Mouse (Mus musculus): Measurements from ENCODE around the gene Bnc2.

- no peak for TF ChIP-seq CTCF (IDR thresholded peaks at IDR 0.05; ENCODE audit: control insufficient read depth, insufficient read depth, insufficient read length)
- TF ChIP-seq USF1 (IDR thresholded peaks at IDR 0.05; ENCODE audit: low read depth): no peak
- no peak for TF ChIP-seq CEBPB (IDR thresholded peaks at IDR 0.05; ENCODE audit: low read depth)
- no peak for TF ChIP-seq MYOD1 (IDR thresholded peaks at IDR 0.05; ENCODE audit: control insufficient read depth, insufficient read length, low read depth)
Measured at GRCm38 (mm10) chr4:84632832-84633789, 42.0 kb downstream of the Bnc2 start.
